Mouse (Mus musculus) stomach, postnatal 0 days (tissue): ENCODE results near the gene Lrp1. TPM values are rescaled to one million over a fixed set of nuclear protein-coding genes. Genes with fewer than 3 reads are reported as not detected.

Experiments used
- ATAC-seq: fragments of 200-750 bp; cut with Nextera tagmentation; 2 replicates; pipeline ENCODE4 v1.8.0; 2017; ENCODE audit not compliant: low FRiP score, low TSS enrichment
- DNase-seq: peaks from one replicate; pipeline ENCODE4 v3.0.0-alpha.2; 2016; ENCODE audit warnings: low spot score
- H3K27ac ChIP-seq: fragments of 300-500 bp; sonication (generic); replicated peaks from 2 replicates; pipeline ENCODE4 v1.5.1; 2014; ENCODE audit warnings: mild to moderate bottlenecking, control low read depth
- H3K27me3 ChIP-seq: fragments of 300-500 bp; sonication (generic); 2 replicates; pipeline ENCODE4 v1.6.1; 2014; ENCODE audit warnings: low read length; ENCODE audit not compliant: control insufficient read depth, insufficient read depth
- H3K36me3 ChIP-seq: fragments of 300-500 bp; sonication (generic); 2 replicates; pipeline ENCODE4 v1.6.1; 2014; ENCODE audit warnings: low read length, mixed read lengths; ENCODE audit not compliant: control insufficient read depth, insufficient read depth
- H3K4me1 ChIP-seq: fragments of 300-500 bp; sonication (generic); replicated peaks from 2 replicates; pipeline ENCODE4 v1.6.1; 2014; ENCODE audit warnings: antibody characterized with exemption; ENCODE audit not compliant: control insufficient read depth, insufficient read depth
- H3K4me2 ChIP-seq: fragments of 300-500 bp; sonication (generic); replicated peaks from 2 replicates; pipeline ENCODE4 v1.6.1; 2014; ENCODE audit warnings: low read depth, mild to moderate bottlenecking, control low read depth, moderate library complexity
- H3K4me3 ChIP-seq: fragments of 300-500 bp; sonication (generic); 2 replicates; pipeline ENCODE4 v1.5.1; 2014; ENCODE audit warnings: low read depth, low read length, control low read depth
- H3K9ac ChIP-seq: fragments of 300-500 bp; sonication (generic); 2 replicates; pipeline ENCODE4 v1.6.1; 2014; ENCODE audit warnings: mild to moderate bottlenecking, low read length, control low read depth, mixed read lengths
- H3K9me3 ChIP-seq: fragments of 300-500 bp; sonication (generic); 2 replicates; pipeline ENCODE4 v1.6.1; 2016; ENCODE audit warnings: low read length; ENCODE audit not compliant: control insufficient read depth
- CTCF ChIP-seq: IDR thresholded peaks from 2 replicates; pipeline ENCODE4 v1.5.1; 2016; ENCODE audit warnings: antibody characterized with exemption, low read depth, mild to moderate bottlenecking, moderate library complexity
- EP300 ChIP-seq: optimal IDR thresholded peaks from 2 replicates; pipeline ENCODE3; 2016; ENCODE audit warnings: antibody characterized with exemption
- WGBS: fragments of 180-500 bp; shearing (Covaris S2); extraction: QIAGEN DNeasy Blood & Tissue Kit; methylation state at CpG from one replicate; pipeline ENCODE4 v1.1.7; 2014; 5-methylcytosine and 5-hydroxymethylcytosine counted together
- polyA plus RNA-seq: library from polyadenylated mRNA; unstranded; fragments of >200 nt; fragmentation: Nextera tagmentation; extraction: Ambion mirVana; gene quantifications from 2 replicates; pipeline ENCODE4 v1.2.1, GENCODE M21; 2015

The Lrp1 gene
- polyA plus RNA-seq, 1 experiment from 2014 or later, result 32.7 TPM

DNA sequence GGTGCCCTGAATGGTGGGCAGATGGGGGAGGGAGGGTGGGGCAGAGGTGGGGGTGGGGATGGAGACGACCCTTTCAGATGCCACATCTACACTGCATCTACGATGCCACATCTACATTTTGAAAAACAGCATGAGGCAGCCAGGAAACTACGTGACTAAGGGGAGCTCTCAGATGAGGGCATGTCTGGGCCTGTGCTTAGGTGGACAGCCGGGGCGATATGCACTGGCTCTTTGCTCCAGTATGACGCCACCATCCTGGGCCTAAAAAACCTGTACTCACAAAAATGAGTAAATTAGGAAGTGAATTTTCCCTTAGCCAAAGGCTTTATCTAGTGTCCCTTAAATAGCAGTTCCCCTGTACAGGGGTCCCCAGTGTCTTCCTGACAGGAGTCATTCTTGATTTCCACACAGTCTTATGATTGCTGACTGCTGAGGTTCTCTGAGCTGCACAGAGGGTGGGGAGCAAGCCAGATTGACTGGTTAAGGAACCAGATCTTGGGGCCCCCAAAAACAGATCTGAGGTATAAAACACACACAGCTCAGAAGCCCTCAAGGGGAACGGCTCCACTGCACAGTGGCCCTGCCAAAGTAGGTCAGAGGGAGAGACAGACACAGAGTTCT lies 30.0 kb downstream of the Lrp1 start:
- Histone ChIP-seq H3K9me3 (no peaks in the 10 kb centered on the region), H3K4me3 (no peak overlapping the region), H3K27ac (peak overlapping the region; percentile 74), H3K4me1 (peaks cover 3% of the 10 kb centered on the region; the same call in 1 of the 2 replicates), H3K36me3 (peaks cover 28% of the 10 kb centered on the region), H3K4me2 (no peak overlapping the region), H3K27me3 (no peaks in the 10 kb centered on the region), H3K9ac (no peak overlapping the region)
- DNase-seq (no peak), ATAC-seq (peak; percentile 21; the same call in 1 of the 2 replicates)
- TF ChIP-seq CTCF (no peak), EP300 (no peak)
- WGBS, result 62% methylated on average over 7 of the region's 7 CpGs

DNA sequence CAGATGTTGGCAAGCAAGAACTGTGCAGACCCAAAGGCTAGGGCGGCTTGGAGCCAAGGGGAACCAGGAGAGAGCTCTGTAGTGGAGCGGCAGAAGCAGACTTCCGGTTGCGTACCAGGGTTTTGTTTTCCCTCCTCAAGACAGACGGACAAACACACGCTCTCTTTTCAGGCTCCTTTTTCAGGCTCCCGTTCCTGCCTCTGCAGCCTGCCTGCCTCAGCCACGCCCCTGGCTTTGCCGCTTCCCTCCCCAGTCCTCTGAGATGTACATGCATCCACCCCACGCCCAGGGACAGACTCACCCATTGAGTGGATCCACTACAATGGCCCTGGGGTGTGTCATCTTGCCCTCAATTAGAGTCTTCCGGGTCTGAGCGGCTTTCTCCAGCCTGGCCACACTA lies 30.7 kb downstream of the Lrp1 start:
- H3K27me3 ChIP-seq, result no peaks in the 10 kb centered on the region
- no peak overlapping the region for H3K9ac ChIP-seq
- peaks cover 28% of the 10 kb centered on the region for H3K36me3 ChIP-seq
- H3K4me3 ChIP-seq, result no peak overlapping the region
- no peak for ATAC-seq
- no peak for DNase-seq
- peak overlapping the region; percentile 74; the same call in 1 of the 2 replicates for H3K27ac ChIP-seq
- no peaks in the 10 kb centered on the region for H3K9me3 ChIP-seq
- WGBS, result 61% methylated on average over 12 of the region's 12 CpGs
- H3K4me1 ChIP-seq, result no peaks in the 10 kb centered on the region
- TF ChIP-seq CTCF, result no peak
- no peak overlapping the region for H3K4me2 ChIP-seq

DNA sequence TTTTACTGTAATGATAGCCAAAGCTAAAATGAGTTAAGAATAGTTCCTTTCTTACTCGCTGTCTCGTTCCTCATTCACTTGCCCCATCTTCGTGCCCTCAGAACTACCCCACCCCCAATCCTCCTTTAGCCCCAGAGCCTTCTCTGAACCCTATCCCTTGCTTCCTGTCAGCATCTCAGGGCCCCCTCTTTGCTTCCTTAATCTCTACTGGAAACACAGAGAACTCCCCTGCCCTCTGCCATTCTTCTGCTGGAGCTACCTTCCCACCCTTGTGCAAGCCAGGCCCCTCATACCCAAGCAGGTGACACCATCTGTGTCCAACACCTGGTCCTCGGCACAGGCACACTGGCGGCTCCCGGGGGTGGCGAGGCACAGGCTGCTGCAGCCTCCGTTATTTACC lies 33.2 kb downstream of the Lrp1 start:
- no peak overlapping the region for H3K4me3 ChIP-seq
- no peak overlapping the region for H3K9ac ChIP-seq
- TF ChIP-seq CTCF (no peak), EP300 (no peak)
- no peak for ATAC-seq
- no peaks in the 10 kb centered on the region for H3K27me3 ChIP-seq
- H3K4me2 ChIP-seq, result no peak overlapping the region
- DNase-seq, result no peak
- no peak overlapping the region for H3K27ac ChIP-seq
- no peaks in the 10 kb centered on the region for H3K9me3 ChIP-seq
- H3K36me3 ChIP-seq, result peaks cover 28% of the 10 kb centered on the region
- no peaks in the 10 kb centered on the region for H3K4me1 ChIP-seq
- 84% methylated on average over 8 of the region's 8 CpGs for WGBS

DNA sequence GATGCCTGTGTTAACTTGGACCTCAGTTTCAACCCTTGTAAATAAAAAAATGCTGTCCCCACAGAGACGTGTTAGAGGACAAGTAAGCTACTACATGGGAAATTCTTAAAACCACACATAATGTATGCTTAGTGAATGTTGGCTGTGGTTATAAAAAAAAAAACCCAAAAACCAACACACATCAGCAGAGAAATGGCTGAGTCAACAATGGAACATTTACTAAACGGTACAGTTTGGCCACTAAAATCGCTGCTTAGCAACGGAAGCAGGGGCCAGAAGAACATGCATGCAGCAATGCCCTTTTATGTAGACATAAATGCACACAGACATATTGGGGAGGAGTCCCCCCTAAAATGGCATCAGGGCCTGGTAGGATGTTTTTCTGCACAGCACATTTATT lies 34.7 kb downstream of the Lrp1 start:
- no peaks in the 10 kb centered on the region for H3K4me1 ChIP-seq
- no peaks in the 10 kb centered on the region for H3K9me3 ChIP-seq
- DNase-seq (no peak), ATAC-seq (no peak)
- no peak overlapping the region for H3K9ac ChIP-seq
- no peaks in the 10 kb centered on the region for H3K27me3 ChIP-seq
- 50% methylated on average over 4 of the region's 4 CpGs for WGBS
- no peak for TF ChIP-seq CTCF
- TF ChIP-seq EP300, result no peak
- no peak overlapping the region for H3K4me2 ChIP-seq
- H3K27ac ChIP-seq, result no peak overlapping the region
- no peak overlapping the region for H3K4me3 ChIP-seq
- peaks cover 33% of the 10 kb centered on the region for H3K36me3 ChIP-seq

DNA sequence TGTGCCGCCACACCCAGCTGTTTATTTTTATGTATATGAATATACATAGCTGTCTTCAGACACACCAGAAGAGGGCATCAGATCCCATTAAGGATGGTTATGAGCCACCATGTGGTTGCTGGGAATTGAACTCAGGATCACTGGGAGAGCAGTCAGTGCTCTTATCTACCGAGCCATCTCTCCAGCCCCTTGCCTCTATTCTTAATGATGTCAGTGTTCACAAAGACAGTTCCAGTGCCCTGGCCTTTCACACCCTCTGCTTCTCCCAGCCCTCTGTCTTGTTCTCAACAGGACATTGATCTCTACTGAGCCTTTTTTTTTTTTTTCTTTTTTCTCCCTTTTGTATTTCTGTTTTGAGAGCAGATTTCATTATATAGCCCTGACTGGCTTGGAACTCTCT lies 35.4 kb downstream of the Lrp1 start:
- ATAC-seq, result no peak
- TF ChIP-seq CTCF, result peak; percentile 8; the same call in 1 of the 2 replicates
- TF ChIP-seq EP300, result no peak
- H3K4me2 ChIP-seq, result no peak overlapping the region
- no peaks in the 10 kb centered on the region for H3K9me3 ChIP-seq
- H3K27ac ChIP-seq, result no peak overlapping the region
- H3K27me3 ChIP-seq, result no peaks in the 10 kb centered on the region
- WGBS, result 85% methylated on average over 2 of the region's 2 CpGs
- no peak for DNase-seq
- no peaks in the 10 kb centered on the region for H3K4me1 ChIP-seq
- no peak overlapping the region for H3K4me3 ChIP-seq
- H3K36me3 ChIP-seq, result peaks cover 35% of the 10 kb centered on the region
- H3K9ac ChIP-seq, result no peak overlapping the region

DNA sequence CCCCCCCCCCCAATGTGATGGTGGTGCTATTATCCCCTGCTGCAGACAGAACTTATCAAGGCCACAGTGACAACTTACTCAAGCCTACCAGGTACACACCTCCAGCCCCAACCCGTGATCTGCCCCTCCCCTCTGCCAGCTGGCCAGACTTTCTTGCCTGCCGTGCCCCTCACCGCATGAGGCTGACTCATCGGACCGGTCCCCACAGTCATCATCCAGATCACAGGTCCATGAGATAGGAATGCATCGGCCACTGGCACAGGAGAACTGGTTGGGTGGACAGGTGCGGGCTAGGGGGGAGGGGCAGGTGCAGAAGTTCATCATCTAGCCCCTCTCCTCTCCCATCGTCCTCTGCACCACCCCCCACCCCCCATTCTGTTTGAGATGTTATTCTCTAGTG lies 37.3 kb downstream of the Lrp1 start:
- peak; percentile 82 for ATAC-seq
- H3K27ac ChIP-seq, result no peak overlapping the region

More for the DNA sequence above, 37.3 kb downstream of the Lrp1 start:
- no peak overlapping the region for H3K9ac ChIP-seq
- no peak overlapping the region for H3K4me2 ChIP-seq
- no peaks in the 10 kb centered on the region for H3K4me1 ChIP-seq
- H3K36me3 ChIP-seq, result peaks cover 28% of the 10 kb centered on the region
- peak; percentile 85 for DNase-seq
- no peak overlapping the region for H3K4me3 ChIP-seq
- H3K27me3 ChIP-seq, result no peaks in the 10 kb centered on the region
- TF ChIP-seq EP300 (no peak), CTCF (no peak)
- no peaks in the 10 kb centered on the region for H3K9me3 ChIP-seq
- 61% methylated on average over 8 of the region's 8 CpGs for WGBS
